Mouse (Mus musculus) megakaryocyte progenitor cell, adult 5-6 weeks (primary cell): ENCODE measurements around the gene Rassf7. TPM values are rescaled to one million over a fixed set of nuclear protein-coding genes. Genes with fewer than 3 reads are reported as not detected.
A peak's percentile ranks its signal among the peaks of the same experiment; 100 is the strongest.
"Not testable (repeated sequence)": the region's sequence is repeated elsewhere in the genome, so short reads cannot be mapped to it uniquely, and the experiment has no call there.

Experiments
- ATAC-seq: replicated peaks from 2 replicates; pipeline ENCODE4 v1.8.0; 2016; ENCODE audit warnings: mild to moderate bottlenecking, moderate TSS enrichment, inconsistent platforms; ENCODE audit not compliant: poor library complexity
- total RNA-seq, 2 experiments: library from RNA; stranded (forward) in 1 of 2; stranded (reverse) in 1 of 2; fragments of 157-497, 149-512 nt in 1 of 2; fragments of 200-1000 nt in 1 of 2; gene quantifications; 2 replicates each; pipeline versions ENCODE4 v1.2.3 to v1.2.4; 2015 to 2017

Rassf7 gene
- total RNA-seq, 2 experiments from 2014 or later: 2.2 to 3.2 TPM

DNA sequence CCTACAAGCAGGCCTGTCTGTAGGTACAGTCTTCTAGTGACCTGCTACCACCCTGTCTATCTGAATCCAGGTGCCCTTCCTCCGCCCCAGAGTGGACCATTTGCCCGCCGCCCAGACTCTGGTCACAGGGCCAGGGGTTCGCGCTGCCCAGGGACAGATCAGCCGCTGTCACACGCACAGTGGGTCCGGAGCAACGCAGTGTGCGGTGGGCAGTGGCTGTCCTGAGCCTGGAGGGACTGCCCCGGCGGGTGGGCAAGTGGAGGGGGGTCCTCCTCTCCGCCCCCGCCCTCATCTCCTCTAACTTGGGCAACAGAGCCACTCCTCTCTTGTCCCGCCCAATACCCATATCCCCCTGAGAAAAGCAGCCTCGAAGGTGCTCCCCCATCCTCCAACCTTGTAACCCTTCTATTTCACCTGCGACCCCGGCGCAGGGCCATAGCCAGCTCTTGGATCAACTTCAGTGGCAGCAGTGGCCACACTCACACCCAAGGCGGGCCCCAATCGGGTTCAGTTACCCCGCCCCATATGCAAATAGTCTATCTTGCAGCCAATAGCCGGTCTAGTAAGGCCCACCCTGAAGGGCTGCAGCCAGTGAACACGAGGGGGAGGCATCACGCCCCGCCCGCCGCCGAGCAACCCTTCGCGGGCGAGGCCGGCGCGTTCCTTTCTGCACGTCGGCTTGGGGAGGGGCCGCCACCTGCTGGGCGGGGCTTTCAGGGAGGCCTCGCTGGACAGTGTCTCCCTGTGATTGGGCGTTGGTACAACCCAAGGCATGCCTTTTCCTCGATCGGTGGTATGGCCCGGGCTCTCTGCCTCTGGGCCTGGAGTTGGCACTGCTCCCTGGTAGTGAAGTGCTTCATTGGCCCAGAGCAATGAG lies 5.8 kb downstream of the Rassf7 start:
- ATAC-seq: peak; percentile 93

DNA sequence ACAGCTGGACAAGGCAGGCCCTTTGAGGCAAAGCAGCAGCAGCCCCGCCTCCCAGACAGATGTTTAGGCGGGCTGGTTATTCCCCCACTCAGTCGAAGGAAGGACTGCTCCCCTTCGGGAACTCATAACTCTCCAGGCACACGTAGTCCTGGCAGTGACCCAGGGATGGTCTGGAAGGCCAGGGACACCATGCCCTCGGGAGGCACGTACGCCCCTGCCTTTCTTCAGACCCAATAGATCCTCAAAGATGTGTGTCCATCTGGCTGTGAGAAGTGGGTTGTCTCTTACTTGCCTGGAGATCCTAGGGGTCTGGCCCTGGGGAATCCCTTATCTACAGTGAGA lies 6.4 kb downstream of the Rassf7 start:
- no peak for ATAC-seq

DNA sequence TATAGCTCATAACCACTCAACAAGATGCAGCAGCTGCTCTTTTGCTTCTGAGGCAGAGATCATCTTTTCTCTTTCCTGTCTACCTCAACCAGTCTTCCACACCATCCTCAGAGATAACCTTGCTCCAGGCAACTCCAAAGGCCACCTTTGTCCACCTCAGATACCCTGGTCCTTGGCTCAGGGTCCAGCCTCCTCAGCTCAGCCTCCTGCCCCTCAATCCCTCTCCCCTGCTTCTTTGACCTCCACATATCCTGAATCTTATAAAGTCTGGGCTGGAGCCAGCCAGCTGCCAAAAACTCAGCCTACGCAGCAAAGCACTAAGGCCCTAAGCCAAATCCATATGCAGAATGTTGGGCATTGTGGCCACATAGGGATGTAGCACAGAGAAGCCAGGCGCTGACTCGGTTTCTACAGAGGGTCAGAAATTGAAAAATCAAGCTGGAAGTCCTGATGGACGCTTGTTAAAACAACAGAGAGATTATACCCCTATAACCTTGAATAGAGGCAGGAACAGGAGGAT lies 7.1 kb downstream of the Rassf7 start:
- ATAC-seq: no peak

DNA sequence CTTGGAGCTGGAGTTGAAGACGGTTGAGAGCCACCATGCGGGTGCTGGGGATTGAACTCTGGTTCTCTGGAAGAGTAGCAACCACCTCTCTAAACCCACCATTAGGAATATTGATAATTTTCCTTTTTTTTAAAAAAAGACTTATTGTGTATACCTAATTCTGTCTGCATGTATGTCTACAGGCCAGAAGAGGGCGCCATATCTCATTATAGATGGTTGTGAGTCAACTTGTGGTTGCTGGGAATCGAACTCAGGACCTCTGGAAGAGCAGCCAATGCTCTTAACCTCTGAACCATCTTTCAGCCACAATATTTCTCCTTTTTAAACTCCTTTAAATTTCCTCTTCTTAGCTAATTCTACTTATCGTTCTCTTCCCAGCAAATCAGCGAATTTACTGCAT lies 10.9 kb downstream of the Rassf7 start:
- no peak for ATAC-seq

DNA sequence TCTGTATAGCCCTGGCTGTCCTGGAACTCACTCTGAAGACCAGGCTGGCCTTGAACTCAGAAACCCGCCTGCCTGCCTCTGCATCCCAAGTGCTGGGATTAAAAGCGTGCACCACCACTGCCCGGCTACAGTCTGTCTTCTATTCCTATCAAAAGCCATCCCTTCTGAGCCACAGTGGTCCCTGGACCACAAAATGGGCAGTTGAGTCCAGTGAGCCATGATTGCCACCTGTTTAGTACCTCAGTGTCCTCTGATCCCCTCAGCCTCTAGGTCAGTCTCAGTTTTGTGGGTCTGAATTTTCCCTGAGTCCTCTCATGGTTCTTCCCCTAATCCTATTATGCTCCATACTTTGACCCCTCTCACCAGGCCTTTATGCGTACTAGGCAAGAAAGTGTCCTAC lies 12.1 kb downstream of the Rassf7 start:
- peak; percentile 1; the same call in 1 of the 2 replicates for ATAC-seq

DNA sequence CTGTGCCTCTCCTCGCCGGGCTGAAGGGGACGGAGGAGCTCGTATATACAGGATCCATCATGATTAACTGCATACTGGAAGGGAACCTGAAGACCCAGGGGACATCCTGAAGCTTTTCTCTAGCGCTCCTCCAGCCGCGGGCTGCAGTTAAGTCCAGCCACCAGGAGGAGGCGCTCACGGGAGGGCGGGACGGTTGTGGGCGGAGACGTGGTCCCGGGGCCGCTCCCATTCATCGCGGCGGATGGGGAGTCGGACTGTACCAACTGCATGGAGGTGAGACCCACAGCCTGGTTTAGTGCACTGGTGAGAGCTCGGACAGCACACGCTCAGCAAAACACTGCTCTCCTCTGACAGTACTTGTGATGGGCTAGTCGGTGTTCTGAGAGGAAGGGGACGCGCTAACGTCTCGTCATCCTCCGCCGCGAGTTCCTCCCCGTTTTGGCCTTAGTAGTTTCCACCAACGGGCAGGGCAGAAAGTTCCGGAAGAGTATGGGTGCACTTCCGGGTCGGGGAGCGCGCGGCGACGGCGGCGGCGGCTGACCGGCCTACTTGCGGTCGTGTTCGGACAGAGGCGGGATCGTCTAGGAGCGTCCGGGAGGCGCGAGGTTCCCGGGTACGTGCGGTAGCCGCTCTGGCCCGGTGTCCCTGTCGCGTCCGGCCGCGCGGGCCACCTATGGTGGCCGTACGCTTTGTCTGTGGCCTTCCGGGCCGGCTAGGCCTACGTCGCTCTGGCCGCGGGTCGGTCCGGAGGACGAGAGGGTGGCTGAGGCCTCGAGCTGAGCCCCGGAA lies 12.8 kb downstream of the Rassf7 start, which contains the start of gene Phrf1:
Gene Phrf1 (plus strand): TSS at position 506 of the 789 bp plus-strand sequence.
- ATAC-seq: peak; percentile 98

DNA sequence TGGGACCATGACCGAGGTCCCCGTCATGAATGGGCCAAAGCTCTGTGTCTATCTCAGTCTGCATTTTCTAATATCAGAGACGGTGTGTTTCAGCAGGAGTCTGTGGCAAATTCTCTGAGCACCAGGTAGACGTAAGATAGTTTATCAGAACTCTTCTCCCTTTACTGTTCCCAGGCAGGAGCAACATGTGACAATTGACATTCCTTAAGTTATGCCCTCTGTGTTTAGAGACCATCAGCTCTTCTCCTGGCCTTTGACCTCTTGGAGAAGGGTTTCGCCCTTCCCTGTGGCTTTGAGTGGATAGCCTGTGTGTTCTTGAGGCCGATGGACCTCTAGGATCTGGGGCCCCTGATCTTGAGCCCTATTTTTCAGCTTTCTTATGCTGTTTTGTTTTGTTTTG lies 14.0 kb downstream of the Rassf7 start:
- ATAC-seq: no peak

DNA sequence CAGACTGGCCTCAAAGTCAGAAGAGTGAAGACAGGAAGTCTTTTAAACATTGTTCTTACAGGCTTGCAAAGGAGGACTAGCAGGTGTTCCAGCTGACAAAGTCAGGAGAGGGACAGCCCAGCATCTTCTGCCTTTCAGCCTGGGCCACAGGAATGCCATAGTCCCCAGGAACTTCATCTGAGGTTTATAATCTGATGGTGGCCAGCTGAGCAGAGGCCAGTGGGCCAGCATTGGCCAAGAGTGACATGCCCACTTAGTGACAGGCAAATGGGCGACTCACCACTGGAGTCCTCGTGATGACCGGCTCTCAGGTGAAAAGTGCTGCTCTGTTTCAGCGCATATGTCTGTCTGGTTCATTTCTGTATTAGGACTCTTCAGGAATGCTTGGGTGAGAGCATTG lies 14.9 kb downstream of the Rassf7 start:
- no peak for ATAC-seq

DNA sequence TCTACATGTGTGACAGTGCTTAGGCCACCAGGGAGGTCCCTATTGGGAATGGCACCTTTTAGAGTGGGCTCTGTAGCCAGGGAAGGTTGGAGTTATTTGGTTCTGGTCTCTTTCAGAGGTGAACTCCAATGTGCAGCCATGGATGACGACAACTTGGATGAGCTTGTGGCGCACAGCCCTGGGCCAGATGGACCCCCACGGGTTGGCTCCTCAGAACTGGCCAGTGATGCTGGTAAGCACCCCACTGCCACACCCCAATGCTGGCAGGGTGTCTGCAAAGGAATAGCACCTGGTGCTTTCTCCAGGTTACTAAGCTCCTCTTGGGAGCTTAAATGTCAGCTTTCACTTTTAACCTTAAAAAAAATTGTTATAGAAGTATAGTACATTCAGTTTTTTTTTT lies 15.5 kb downstream of the Rassf7 start:
- no peak for ATAC-seq

DNA sequence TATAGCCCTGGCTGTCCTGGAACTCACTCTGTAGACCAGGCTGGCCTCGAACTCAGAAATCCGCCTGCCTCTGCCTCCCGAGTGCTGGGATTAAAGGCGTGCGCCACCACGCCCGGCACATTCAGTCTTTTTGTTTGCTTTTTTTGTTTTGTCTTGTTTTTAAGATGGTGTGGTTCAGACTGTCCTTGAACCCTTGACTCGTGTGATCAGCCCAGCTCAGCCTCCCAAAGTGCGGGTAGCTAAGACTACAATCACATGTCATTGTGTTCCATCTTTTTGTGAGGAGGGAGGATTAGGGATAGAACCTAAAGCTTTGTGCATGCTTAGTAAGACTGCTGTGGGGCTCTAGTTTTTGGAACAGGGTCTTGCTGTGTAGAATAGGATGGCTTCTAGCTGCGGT lies 15.9 kb downstream of the Rassf7 start:
- ATAC-seq: no peak

DNA sequence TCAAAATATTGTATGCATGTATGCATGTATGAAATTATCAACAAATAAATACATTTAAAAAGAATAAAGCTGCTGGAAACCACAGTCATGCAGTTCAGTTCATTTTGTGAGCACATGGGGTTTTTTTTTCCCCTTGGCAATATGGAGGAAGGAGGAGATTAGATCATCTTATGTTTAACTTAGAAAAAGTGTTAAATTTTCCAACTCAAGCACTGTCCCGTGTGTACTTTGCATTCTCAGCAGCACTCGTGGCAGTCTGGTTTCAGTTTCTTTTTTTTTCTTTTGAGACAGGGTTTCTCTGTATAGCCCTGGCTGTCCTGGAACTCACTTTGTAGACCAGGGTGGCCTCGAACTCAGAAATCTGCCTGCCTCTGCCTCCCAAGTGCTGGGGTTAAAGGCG lies 34.8 kb downstream of the Rassf7 start:
- not testable (repeated sequence) for ATAC-seq

DNA sequence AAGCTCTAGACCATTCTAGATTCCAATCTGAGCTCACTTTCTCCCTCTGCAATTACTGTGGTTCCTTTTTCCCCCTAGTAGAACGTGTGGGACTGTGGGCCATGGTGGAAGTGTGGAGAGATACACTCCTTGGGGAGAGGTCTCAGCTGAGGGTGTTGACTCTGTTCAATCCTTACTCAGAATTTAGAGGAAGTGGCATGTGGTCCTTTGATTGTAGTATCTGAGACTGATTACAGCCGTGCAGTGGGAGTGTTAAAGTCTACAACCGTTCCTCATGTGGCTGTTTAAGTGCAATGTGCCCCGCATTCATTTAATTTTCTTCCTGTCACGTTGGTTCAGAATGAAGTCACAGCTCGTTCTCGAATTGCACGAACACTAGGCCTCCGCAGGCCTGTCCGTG lies 40.5 kb downstream of the Rassf7 start:
- ATAC-seq: no peak

DNA sequence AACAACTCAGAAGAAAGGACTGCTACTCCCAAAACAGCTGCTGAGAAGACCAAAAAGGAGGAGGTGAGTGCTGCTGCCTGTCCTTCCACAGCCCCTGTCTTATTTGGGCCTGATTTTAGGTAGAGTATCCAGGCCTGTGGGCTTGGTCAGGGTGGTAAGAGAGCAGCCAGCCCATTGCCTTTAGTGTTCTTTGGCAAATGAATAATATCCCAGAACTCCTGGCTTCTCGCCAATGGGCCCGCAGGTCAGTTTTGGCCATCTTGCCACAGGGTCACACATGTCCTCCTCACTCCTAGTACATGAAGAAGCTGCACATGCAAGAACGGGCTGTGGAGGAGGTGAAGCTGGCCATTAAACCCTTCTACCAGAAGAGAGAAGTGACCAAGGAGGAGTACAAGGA lies 45.8 kb downstream of the Rassf7 start:
- no peak for ATAC-seq

DNA sequence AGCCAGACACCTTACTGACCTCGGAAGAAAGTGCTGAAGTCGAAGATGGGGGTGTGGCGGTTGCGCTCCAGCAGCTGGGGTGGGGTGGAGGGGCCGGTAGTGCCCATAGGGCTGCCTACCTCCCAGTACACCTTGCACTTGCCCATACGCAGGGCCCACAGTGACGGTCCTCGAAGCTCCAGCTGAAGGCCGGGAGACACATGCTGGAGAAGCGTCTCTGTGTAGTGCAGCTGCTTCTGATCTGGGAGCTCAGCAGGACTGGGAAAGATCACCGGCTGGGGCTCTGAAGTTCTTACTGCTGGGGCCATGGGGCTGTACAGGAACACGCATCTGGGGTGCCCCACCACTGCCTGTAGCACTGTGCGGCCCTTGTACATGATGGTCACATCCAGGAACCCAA lies 48.0 kb downstream of the Rassf7 start:
- no peak for ATAC-seq

DNA sequence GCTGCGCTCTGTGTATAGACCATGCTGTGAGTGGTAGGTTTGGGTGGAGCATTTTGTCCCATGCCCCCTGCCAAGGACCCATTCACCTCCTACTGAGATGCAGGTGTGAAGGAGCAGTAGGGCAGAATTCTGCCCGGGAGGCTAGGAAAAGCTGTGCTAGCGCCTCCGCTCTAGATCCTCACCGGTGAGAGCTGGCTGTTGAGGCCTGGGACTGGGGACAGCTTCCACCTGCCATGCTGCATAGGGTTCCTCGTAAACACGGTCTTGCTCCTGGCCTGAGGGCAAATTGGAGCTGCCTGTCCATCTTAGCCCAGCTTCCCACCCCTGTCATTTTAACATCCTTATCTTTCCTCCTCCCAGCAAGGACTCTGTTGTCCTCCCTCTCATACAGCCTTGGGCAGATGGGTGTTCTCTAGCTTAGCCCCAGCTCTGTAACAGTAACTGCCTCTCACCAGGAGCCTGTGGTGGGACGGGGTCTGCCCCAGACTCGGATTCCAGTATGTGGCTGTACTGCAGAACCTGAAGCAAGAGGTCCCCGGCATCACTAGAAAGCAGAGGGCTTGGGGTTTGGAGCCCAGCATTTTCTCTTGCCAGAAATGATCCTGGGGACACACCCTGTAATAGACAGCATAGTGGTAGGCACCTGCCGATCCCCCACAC lies 48.5 kb downstream of the Rassf7 start:
- no peak for ATAC-seq

DNA sequence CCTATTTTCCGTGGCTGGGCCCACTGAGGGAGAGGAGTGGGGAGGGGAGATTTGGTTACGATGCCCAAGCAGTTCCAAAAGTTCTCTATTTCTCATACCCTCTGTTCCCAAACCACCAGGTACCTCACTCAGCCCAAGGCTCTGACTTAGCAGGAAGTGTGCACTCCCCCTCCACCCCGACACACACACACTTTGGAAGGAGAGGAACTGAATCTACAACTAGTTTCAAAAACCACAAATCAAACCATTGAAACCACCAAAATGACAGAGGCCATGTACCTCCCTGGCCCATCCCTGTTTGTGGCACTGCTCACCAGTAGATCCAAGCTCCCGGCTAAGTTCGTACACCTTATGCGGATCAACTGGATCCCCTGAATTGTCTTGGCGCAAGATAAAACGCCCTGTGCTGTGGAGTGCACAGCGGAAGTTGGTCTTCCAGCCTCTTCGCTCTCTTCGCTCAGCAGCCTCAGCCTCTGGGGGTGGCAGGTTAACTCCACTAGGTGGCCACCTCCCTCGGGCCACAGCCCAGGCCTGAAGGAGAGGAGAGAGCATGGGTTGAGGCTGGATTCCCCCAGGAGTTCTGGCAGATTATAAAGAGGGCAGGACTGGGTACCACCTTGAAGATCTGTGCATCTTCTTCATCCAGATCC lies 49.2 kb downstream of the Rassf7 start:
- peak; percentile 61 for ATAC-seq

DNA sequence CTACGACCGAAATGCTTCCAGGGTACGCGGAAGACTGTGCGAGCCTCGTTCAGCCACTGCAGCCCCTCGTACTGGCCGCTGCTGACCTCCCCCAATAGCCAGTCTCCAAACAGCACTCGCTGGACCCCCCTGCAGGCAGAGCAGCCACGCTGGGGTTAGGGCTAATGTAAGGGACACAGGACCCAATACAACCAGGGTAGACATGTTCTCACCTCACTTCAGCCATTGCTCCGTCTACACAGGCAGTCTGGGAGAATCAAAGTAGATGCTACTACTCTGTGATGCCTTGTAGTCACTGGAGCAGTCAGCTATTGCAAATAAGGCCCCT lies 49.7 kb downstream of the Rassf7 start:
- no peak for ATAC-seq

DNA sequence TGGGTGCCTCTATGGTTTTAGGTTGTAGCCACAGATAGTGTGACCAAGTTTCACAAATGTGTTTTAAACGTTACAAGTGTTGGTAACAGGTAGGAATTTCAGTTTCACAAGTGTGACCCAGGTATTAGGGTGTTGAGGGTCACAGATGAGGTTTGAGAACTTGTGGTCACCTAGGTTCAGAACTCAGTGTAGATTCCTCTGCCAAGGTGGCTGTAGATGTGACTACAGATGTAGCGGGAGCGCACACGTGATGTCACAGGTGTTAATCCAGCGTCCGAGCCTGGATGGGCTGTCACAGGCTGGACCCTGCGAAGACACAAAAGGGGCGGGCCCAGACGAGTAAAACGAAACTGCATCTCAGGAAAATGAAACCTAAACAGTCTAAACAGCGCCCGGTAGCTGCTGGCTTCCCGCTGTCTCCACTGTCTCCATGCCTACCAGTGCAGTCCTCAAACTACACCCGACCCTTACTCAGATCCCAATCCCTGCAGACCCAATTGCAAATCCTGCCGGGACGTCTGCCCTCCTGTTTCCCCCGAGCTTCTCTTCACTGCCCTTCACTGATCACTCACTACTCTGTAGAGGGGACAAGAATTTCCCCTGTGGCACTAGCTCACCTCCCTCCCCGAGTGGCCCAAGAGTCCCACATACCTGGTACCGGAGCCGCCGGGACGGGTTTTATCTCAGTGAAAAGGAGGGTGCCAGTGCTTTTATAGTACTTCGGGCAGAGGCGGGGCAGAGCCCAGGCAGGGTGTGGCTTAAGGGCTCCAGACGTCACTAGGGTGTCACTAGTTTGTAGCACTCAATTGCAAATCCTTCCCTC lies 50.3 kb downstream of the Rassf7 start, which contains the start of gene Irf7:
Gene Irf7 (minus strand): TSS at position 743 of the 823 bp plus-strand sequence.
- peak; percentile 63 for ATAC-seq
